10 mouse cellular contexts compared by ENCODE assay signal in genomic region chr6:90808544-90808943, GRCm38 (mm10).
DNase-seq lines count a peak whose midpoint lies in the region; ATAC-seq and TF ChIP-seq lines count a peak whose summit lies in the region.
"Had no signal": no experiment of that assay in that cellular context is flagged by ENCODE, and none has a peak within 500 bp of the region (broad histone marks: within the 10 kb centered on the region; RNA-seq: fewer than 3 reads in every experiment).

No protein-coding gene starts in this region.

- H3K4me3 ChIP-seq in lung, postnatal 0 days (ENCODE audit: low read depth, low read length): no peak overlapping the region
- H3K4me3 ChIP-seq in hindbrain, embryonic 15.5 days: peak overlapping the region; percentile 39

- H3K27ac ChIP-seq in lung, postnatal 0 days (ENCODE audit: low read length): no peak overlapping the region
- H3K27ac ChIP-seq in hindbrain, embryonic 15.5 days (replicated peaks): peak overlapping the region; percentile 69

- H3K9me3 ChIP-seq in lung, postnatal 0 days (ENCODE audit: low read length): no peaks in the 10 kb centered on the region
- no peaks in the 10 kb centered on the region for H3K9me3 ChIP-seq in hindbrain, embryonic 15.5 days

- DNase-seq in CD4-positive, CD25-positive, alpha-beta regulatory T cell, adult 2 months (ENCODE audit: low read depth, low spot score): peak; percentile 32
- DNase-seq in lung, postnatal 36 days: peak; percentile 16
- no peak for DNase-seq in lung, postnatal 0 days (ENCODE audit: low spot score)
- DNase-seq in retina, embryonic 14.5 days (ENCODE audit: low spot score): peak; percentile 51
- no peak for DNase-seq in adrenal gland, adult (ENCODE audit: inconsistent age in 2 of 2, low spot score in 1 of 2)
- DNase-seq: adrenal gland, postnatal 25 days; thymus, adult 2 months had no signal

- H3K27me3 ChIP-seq in lung, postnatal 0 days (replicated peaks; ENCODE audit: insufficient read depth, low read length): no peaks in the 10 kb centered on the region
- no peaks in the 10 kb centered on the region for H3K27me3 ChIP-seq in hindbrain, embryonic 15.5 days

- H3K9ac ChIP-seq in lung, postnatal 0 days (replicated peaks; ENCODE audit: low read depth): no peak overlapping the region
- H3K9ac ChIP-seq in hindbrain, embryonic 15.5 days: peak overlapping the region; percentile 43

- ATAC-seq in CD4-positive, CD25-positive, alpha-beta regulatory T cell, adult 4 months: no peak
- no peak for ATAC-seq in lung, postnatal 0 days
- ATAC-seq in hindbrain, embryonic 15.5 days (ENCODE audit: low FRiP score, low read depth): no peak
- no peak for ATAC-seq in megakaryocyte, adult 5-6 weeks (ENCODE audit: poor library complexity, severe bottlenecking)

- TF ChIP-seq CTCF in lung, postnatal 0 days (IDR thresholded peaks at IDR 0.05): no peak

- no peak for TF ChIP-seq EP300 in lung, postnatal 0 days (IDR thresholded peaks at IDR 0.05)

- no peaks in the 10 kb centered on the region for H3K4me1 ChIP-seq in lung, postnatal 0 days (ENCODE audit: insufficient read depth, low read depth, low read length)
- peaks cover 77% of the 10 kb centered on the region for H3K4me1 ChIP-seq in hindbrain, embryonic 15.5 days (replicated peaks)

- WGBS in lung, postnatal 0 days: 36% methylated on average over 5 of the region's 5 CpGs
- 16% methylated on average over 5 of the region's 5 CpGs for whole genome bisulfite sequencing in hindbrain, embryonic 15.5 days

- H3K4me2 ChIP-seq in lung, postnatal 0 days (replicated peaks; ENCODE audit: low read depth, low read length): no peak overlapping the region
- H3K4me2 ChIP-seq in hindbrain, embryonic 15.5 days: peak overlapping the region; percentile 53

- no peaks in the 10 kb centered on the region for H3K36me3 ChIP-seq in lung, postnatal 0 days (ENCODE audit: insufficient read depth, low read length)
- no peaks in the 10 kb centered on the region for H3K36me3 ChIP-seq in hindbrain, embryonic 15.5 days

Comparison
In these comparisons a context has a peak if more than half of its experiments do, and no peak if none do; other contexts are left out.
1. DNase-seq: peak in CD4-positive, CD25-positive, alpha-beta regulatory T cell, adult 2 months (single experiment), lung, postnatal 36 days (single experiment) and retina, embryonic 14.5 days (single experiment); none in lung, postnatal 0 days (single experiment) and adrenal gland, adult (0 of 2).